Mouse (Mus musculus) liver, embryonic 14.5 days (tissue): ENCODE data around the gene Dnajb13. TPM values are rescaled to one million over a fixed set of nuclear protein-coding genes. Genes with fewer than 3 reads are reported as not detected.

Source experiments
- ATAC-seq: fragments of 200-750 bp; cut with Nextera tagmentation; 2 replicates; pipeline ENCODE4 v1.8.0; 2017; ENCODE audit warnings: moderate number of reproducible peaks, mild to moderate bottlenecking, moderate library complexity; ENCODE audit not compliant: insufficient read depth
- DNase-seq, 3 experiments: peaks; one replicate each; pipeline ENCODE4 v3.0.0-alpha.2; 2012 to 2013; ENCODE audit warnings: low read depth in 3 of 3, low spot score in 3 of 3
- H3K27ac ChIP-seq: fragments of 300-500 bp; sonication (generic); 2 replicates; pipeline ENCODE4 v1.5.1; 2014; ENCODE audit warnings: moderate library complexity, mild to moderate bottlenecking, control low read depth, inconsistent platforms
- H3K27me3 ChIP-seq: fragments of 300-500 bp; sonication (generic); 2 replicates; pipeline ENCODE4 v1.6.1; 2014; ENCODE audit warnings: mild to moderate bottlenecking, low read length, moderate library complexity; ENCODE audit not compliant: control insufficient read depth, insufficient read depth
- H3K36me3 ChIP-seq: fragments of 300-500 bp; sonication (generic); replicated peaks from 2 replicates; pipeline ENCODE4 v1.6.1; 2014; ENCODE audit warnings: low read depth; ENCODE audit not compliant: control insufficient read depth, insufficient read depth
- H3K4me1 ChIP-seq, 2 experiments: fragments of 200-500 bp in 1 of 2; fragments of 300-500 bp in 1 of 2; sonication (generic) in 1 of 2; replicated peaks; 2 replicates each; pipeline ENCODE4 v1.6.1; 2012 to 2014; ENCODE audit warnings: antibody characterized with exemption in 1 of 2, inconsistent platforms in 1 of 2, low read length in 1 of 2; ENCODE audit not compliant: control insufficient read depth in 2 of 2, insufficient read depth in 2 of 2
- H3K4me2 ChIP-seq: fragments of 300-500 bp; sonication (generic); 2 replicates; pipeline ENCODE4 v1.6.1; 2014; ENCODE audit warnings: low read depth, mild to moderate bottlenecking, control low read depth, moderate library complexity
- H3K4me3 ChIP-seq, 2 experiments: fragments of 200-500 bp in 1 of 2; fragments of 300-500 bp in 1 of 2; sonication (generic) in 1 of 2; 2 replicates each; pipeline ENCODE4 v1.5.1; 2012 to 2014; ENCODE audit warnings: low read depth in 2 of 2, low read length in 2 of 2, mild to moderate bottlenecking in 2 of 2, control low read depth in 1 of 2, inconsistent platforms in 1 of 2, moderate library complexity in 1 of 2; ENCODE audit not compliant: insufficient read depth in 1 of 2
- H3K9ac ChIP-seq: fragments of 300-500 bp; sonication (generic); replicated peaks from 2 replicates; pipeline ENCODE4 v1.6.1; 2014; ENCODE audit warnings: mild to moderate bottlenecking, control low read depth, moderate library complexity
- H3K9me3 ChIP-seq: fragments of 300-500 bp; sonication (generic); 2 replicates; pipeline ENCODE4 v1.6.1; 2016; ENCODE audit warnings: low read length, mixed read lengths; ENCODE audit not compliant: control insufficient read depth
- CTCF ChIP-seq: IDR thresholded peaks from 2 replicates; pipeline ENCODE4 v1.5.1; 2016; ENCODE audit warnings: antibody characterized with exemption, low read depth, control low read depth
- EP300 ChIP-seq: IDR thresholded peaks from 2 replicates; pipeline ENCODE4 v1.6.1; 2016; ENCODE audit warnings: antibody characterized with exemption, low read depth
- WGBS: fragments of 180-500 bp; shearing (Covaris S2); extraction: QIAGEN DNeasy Blood & Tissue Kit; methylation state at CpG from one replicate; pipeline ENCODE4 v1.1.7; 2014; ENCODE audit not compliant: insufficient replicate concordance; 5-methylcytosine and 5-hydroxymethylcytosine counted together
- polyA plus RNA-seq, 2 experiments: library from polyadenylated mRNA; depleted of rRNA in 1 of 2; stranded (reverse) in 1 of 2; unstranded in 1 of 2; fragments of >200 nt; fragmentation: Nextera tagmentation in 1 of 2; extraction: Ambion mirVana in 1 of 2; gene quantifications; 2 replicates each; pipeline versions ENCODE4 v1.2.1 to v1.2.3; 2012 to 2014

The Dnajb13 gene
- polyA plus RNA-seq, 2 experiments: 0.58 to 2.3 TPM

DNA sequence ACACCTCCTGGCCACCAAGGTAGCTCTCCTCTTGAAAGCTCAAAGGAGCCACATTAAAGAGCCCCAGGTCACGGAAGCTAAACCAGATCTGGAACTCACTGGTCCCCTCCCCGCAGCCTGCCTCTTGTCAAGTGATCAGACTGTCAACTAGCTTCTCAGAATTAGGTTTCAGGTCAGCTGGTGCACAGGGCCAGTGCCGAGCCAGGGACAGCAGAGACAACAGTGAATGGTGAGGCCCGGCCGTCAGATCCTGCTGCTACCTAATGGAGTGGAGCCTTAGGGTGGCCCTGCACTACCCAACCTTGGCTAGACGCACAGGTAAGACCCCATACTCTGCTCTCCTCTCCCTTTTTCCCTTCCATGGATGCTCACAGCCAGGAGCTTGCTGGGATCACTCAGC, 42.0 kb downstream of the Dnajb13 start, which contains the start of gene Ucp3:
Gene Ucp3 (plus strand): TSS at position 214 of the 400 bp plus-strand sequence.
- no peak for ATAC-seq
- Histone ChIP-seq H3K9ac (no peak within 1 kb of the TSS), H3K4me2 (no peak within 1 kb of the TSS), H3K36me3 (no peaks in the 10 kb centered on the region), H3K27me3 (no peaks in the 10 kb centered on the region), H3K27ac (no peak within 1 kb of the TSS), H3K4me1 (peaks cover 24 to 30% of the 10 kb centered on the region in 2 experiments), H3K4me3 (no peak within 1 kb of the TSS), H3K9me3 (no peaks in the 10 kb centered on the region)
- TF ChIP-seq CTCF (no peak), EP300 (no peak)
- 73% methylated on average over 6 of the region's 6 CpGs for WGBS
- no peak for DNase-seq

GRCm38 (mm10) chr7:100471407-100471797, 43.4 kb downstream of the Dnajb13 start:
- Histone ChIP-seq H3K27ac (0 out of 2 replicates have a peak overlapping the region, but pooled peaks have one; percentile 15), H3K27me3 (no peaks in the 10 kb centered on the region), H3K4me1 (peaks cover 31 to 40% of the 10 kb centered on the region in 2 experiments), H3K4me3 (no peak overlapping the region), H3K9ac (no peak overlapping the region), H3K36me3 (no peaks in the 10 kb centered on the region), H3K4me2 (no peak overlapping the region), H3K9me3 (no peaks in the 10 kb centered on the region)
- 86% methylated on average over 1 of the region's 1 CpGs for WGBS
- no peak for TF ChIP-seq EP300
- TF ChIP-seq CTCF: no peak
- ATAC-seq (no peak), DNase-seq (no peak)

GRCm38 (mm10) chr7:100470796-100471406, 43.9 kb downstream of the Dnajb13 start:
- no peak overlapping the region for H3K4me3 ChIP-seq
- peak overlapping the region; percentile 49 for H3K27ac ChIP-seq
- no peaks in the 10 kb centered on the region for H3K27me3 ChIP-seq
- no peaks in the 10 kb centered on the region for H3K36me3 ChIP-seq
- peaks cover 31 to 44% of the 10 kb centered on the region in 2 experiments for H3K4me1 ChIP-seq
- H3K4me2 ChIP-seq: no peak overlapping the region
- TF ChIP-seq EP300: no peak
- DNase-seq (no peak), ATAC-seq (no peak)
- 87% methylated on average over 11 of the region's 11 CpGs for WGBS
- H3K9me3 ChIP-seq: no peaks in the 10 kb centered on the region
- no peak overlapping the region; the same call in 1 of the 2 replicates for H3K9ac ChIP-seq

DNA sequence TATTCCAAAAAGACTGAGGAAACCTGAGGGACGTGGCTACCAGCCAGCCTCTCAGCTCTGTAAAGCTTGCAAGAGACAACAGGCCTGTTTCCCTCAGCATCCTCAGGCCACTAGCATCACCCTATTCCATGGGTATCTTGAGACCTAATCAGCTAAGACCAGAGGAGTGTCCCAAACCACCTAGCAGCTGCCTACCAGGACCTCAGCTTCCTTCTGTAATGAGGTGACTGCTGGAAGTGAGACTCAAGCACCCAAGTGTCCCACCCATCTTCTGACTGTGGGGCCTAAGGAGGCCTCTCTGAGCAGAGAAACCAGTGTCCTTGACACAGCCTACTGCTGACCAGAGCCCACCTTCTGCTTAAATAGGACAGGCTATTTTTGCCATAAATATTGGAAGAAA, 45.3 kb downstream of the Dnajb13 start:
- Histone ChIP-seq H3K27ac (peak overlapping the region; percentile 100), H3K4me2 (peak overlapping the region; percentile 26), H3K4me1 (peaks cover 41 to 56% of the 10 kb centered on the region in 2 experiments)

DNA sequence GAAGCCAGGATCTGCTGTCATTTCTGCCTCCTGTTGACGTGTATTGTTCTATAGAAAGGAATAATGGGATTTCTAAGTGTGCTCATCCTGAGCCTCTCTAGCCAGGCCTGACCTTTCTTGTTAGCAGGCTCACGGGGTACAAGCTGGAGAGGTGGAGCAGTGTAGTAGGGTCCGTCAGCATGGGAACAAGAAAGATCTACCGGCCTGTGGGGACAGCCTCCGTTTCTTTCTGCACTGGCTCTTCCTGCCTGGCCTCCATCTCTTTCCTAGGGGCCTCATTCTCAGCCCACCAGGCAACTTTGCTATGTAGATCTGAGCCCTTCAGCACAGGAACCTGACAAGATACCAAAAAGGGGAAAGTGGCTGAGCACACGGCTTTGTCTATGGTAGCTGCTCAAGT, 46.0 kb downstream of the Dnajb13 start:
- ATAC-seq: no peak
- H3K4me1 ChIP-seq: peaks cover 49 to 63% of the 10 kb centered on the region in 2 experiments
- peak overlapping the region; percentile 100 for H3K27ac ChIP-seq
- 0 out of 2 replicates have a peak overlapping the region, but pooled peaks have one; percentile 5 for H3K4me2 ChIP-seq
- DNase-seq: no peak
- peak overlapping the region; percentile 65 for H3K9ac ChIP-seq
- TF ChIP-seq CTCF: no peak
- 83% methylated on average over 6 of the region's 6 CpGs for WGBS
- H3K9me3 ChIP-seq: no peaks in the 10 kb centered on the region
- peaks cover 12% of the 10 kb centered on the region for H3K36me3 ChIP-seq
- H3K27me3 ChIP-seq: no peaks in the 10 kb centered on the region
- H3K4me3 ChIP-seq: no peak overlapping the region

More for the DNA sequence above, 45.3 kb downstream of the Dnajb13 start:
- ATAC-seq (no peak), DNase-seq (peak in 1 of 3 experiments; percentile 33)
- peak overlapping the region; percentile 41; the same call in 1 of the 2 replicates for H3K9ac ChIP-seq
- WGBS: 89% methylated on average over 1 of the region's 1 CpGs
- no peak overlapping the region; a peak in 1 of 4 replicates for H3K4me3 ChIP-seq
- TF ChIP-seq CTCF: no peak
- no peak for TF ChIP-seq EP300
- H3K9me3 ChIP-seq: no peaks in the 10 kb centered on the region
- peaks cover 5% of the 10 kb centered on the region for H3K36me3 ChIP-seq
- H3K27me3 ChIP-seq: no peaks in the 10 kb centered on the region
